Mouse (Mus musculus): ENCODE data around the gene Rbms3. TPM values are rescaled to one million over a fixed set of nuclear protein-coding genes. Genes with fewer than 3 reads are reported as not detected.

Rbms3 gene
- total and polyA plus RNA-seq, 3 experiments = not detected

GRCm38 (mm10) chr9:116928338-116928737, 701.4 kb downstream of the Rbms3 start:
- Histone ChIP-seq H3K4me3 (replicated peaks in 1 of 3; ENCODE audit: low read depth in 2 of 3, low read length in 2 of 3, poor library complexity in 1 of 3) (no peak overlapping the region), H3K27ac (ENCODE audit: insufficient read depth, low read depth) (no peak overlapping the region), H3K9ac (ENCODE audit: insufficient read depth, low read depth) (no peak overlapping the region), H3K27me3 (replicated peaks) (no peaks in the 10 kb centered on the region), H3K4me1 (ENCODE audit: control insufficient read depth in 1 of 2, insufficient read depth in 2 of 2) (no peaks in the 10 kb centered on the region), H3K36me3 (replicated peaks in 1 of 2; ENCODE audit: control insufficient read depth in 1 of 2, insufficient read depth in 1 of 2, low read length in 1 of 2) (no peaks in the 10 kb centered on the region), H3K9me3 (replicated peaks; ENCODE audit: low read length) (peaks cover 72% of the 10 kb centered on the region), H3K79me2 (replicated peaks; ENCODE audit: control insufficient read depth, extremely low read depth, insufficient read depth, poor library complexity, severe bottlenecking) (no peaks in the 10 kb centered on the region), H3K4me2 (ENCODE audit: insufficient read depth, low read depth, poor library complexity, severe bottlenecking) (no peak overlapping the region)
- TF ChIP-seq ZC3H11A (IDR thresholded peaks at IDR 0.05; ENCODE audit: low read depth, low read length) = no peak
- no peak for TF ChIP-seq HCFC1 (IDR thresholded peaks at IDR 0.05; ENCODE audit: low read depth, low read length)
- TF ChIP-seq POLR2AphosphoS2 (IDR thresholded peaks at IDR 0.05; ENCODE audit: low read depth, low read length) = no peak
- TF ChIP-seq SMC3 (IDR thresholded peaks at IDR 0.05; ENCODE audit: low read depth, low read length) = no peak
- TF ChIP-seq TCF12 (IDR thresholded peaks at IDR 0.05; ENCODE audit: low read depth, low read length) = no peak
- TF ChIP-seq NRF1 (IDR thresholded peaks at IDR 0.05; ENCODE audit: low read depth, low read length) = no peak
- no peak for TF ChIP-seq CTCF (conservative IDR thresholded peaks at IDR 0.05 in 1 of 2, IDR thresholded peaks at IDR 0.05 in 1 of 2; ENCODE audit: low read depth in 2 of 2, low read length in 2 of 2)
- no peak for TF ChIP-seq UBTF (IDR thresholded peaks at IDR 0.05; ENCODE audit: low read depth, low read length)
- TF ChIP-seq ZMIZ1 (IDR thresholded peaks at IDR 0.05; ENCODE audit: low read depth, low read length) = no peak
- TF ChIP-seq ETS1 (conservative IDR thresholded peaks at IDR 0.05; ENCODE audit: low read depth, low read length) = no peak
- no peak for TF ChIP-seq KAT2A (IDR thresholded peaks at IDR 0.05; ENCODE audit: insufficient replicate concordance, low read length)
- no peak for TF ChIP-seq ELF1 (IDR thresholded peaks at IDR 0.05; ENCODE audit: low read depth, low read length)
- in situ Hi-C loops (cut with MboI; ENCODE audit: low pct_ligation_motif_present, low pct_unique_long_range_greater_than_20kb, low sequenced_read_pairs) (no loop called here), dilution Hi-C loops (cut with MboI; ENCODE audit: extremely low pct_ligation_motif_present, extremely low pct_unique_long_range_greater_than_20kb, low sequenced_read_pairs) (no loop called here)
- DNase-seq (ENCODE audit: extremely low read depth) = no peak

DNA sequence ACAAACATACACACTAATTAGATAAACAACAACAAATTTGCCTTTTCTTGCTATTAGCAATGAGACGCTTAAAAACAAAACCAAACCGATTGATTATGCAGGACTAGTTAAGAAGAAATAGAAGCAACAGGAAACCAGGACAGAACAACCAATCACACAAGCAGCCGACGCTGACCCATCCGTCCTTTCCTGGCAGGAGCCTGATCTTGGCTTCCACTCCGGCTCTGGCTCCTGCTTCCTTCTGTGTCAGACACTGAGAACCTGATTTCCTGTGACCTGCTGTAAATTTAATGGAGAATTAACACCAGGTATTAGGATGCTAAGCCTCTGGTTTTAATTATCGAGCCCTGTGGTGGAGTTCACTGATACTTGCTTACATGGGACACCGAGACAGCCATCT, 706.6 kb downstream of the Rbms3 start:
- no peaks in the 10 kb centered on the region for H3K27me3 ChIP-seq (replicated peaks)
- H3K79me2 ChIP-seq (replicated peaks; ENCODE audit: control insufficient read depth, extremely low read depth, insufficient read depth, poor library complexity, severe bottlenecking) = no peaks in the 10 kb centered on the region
- H3K36me3 ChIP-seq (replicated peaks in 1 of 2; ENCODE audit: control insufficient read depth in 1 of 2, insufficient read depth in 1 of 2, low read length in 1 of 2) = no peaks in the 10 kb centered on the region
- DNase-seq (ENCODE audit: extremely low read depth) = no peak
- dilution Hi-C loops (cut with MboI; ENCODE audit: extremely low pct_ligation_motif_present, extremely low pct_unique_long_range_greater_than_20kb, low sequenced_read_pairs) = no loop called here
- H3K4me3 ChIP-seq (replicated peaks in 1 of 3; ENCODE audit: low read depth in 2 of 3, low read length in 2 of 3, poor library complexity in 1 of 3) = no peak overlapping the region
- no peak overlapping the region for H3K27ac ChIP-seq (ENCODE audit: insufficient read depth, low read depth)
- H3K4me2 ChIP-seq (ENCODE audit: insufficient read depth, low read depth, poor library complexity, severe bottlenecking) = no peak overlapping the region
- peaks cover 70% of the 10 kb centered on the region for H3K9me3 ChIP-seq (replicated peaks; ENCODE audit: low read length)
- in situ Hi-C loops (cut with MboI; ENCODE audit: low pct_ligation_motif_present, low pct_unique_long_range_greater_than_20kb, low sequenced_read_pairs) = no loop called here
- TF ChIP-seq E2F4 (IDR thresholded peaks at IDR 0.05; ENCODE audit: insufficient replicate concordance, low read depth, low read length) (no peak), ZMIZ1 (IDR thresholded peaks at IDR 0.05; ENCODE audit: low read depth, low read length) (no peak), MEF2A (IDR thresholded peaks at IDR 0.05; ENCODE audit: borderline replicate concordance, low read depth, low read length) (no peak), KAT2A (IDR thresholded peaks at IDR 0.05; ENCODE audit: insufficient replicate concordance, low read length) (no peak), RAD21 (IDR thresholded peaks at IDR 0.05; ENCODE audit: low read depth, low read length) (no peak), GABPA (IDR thresholded peaks at IDR 0.05; ENCODE audit: insufficient replicate concordance, low read depth, low read length) (no peak), SIN3A (IDR thresholded peaks at IDR 0.05; ENCODE audit: low read length) (no peak), ETS1 (conservative IDR thresholded peaks at IDR 0.05; ENCODE audit: low read depth, low read length) (no peak), JUND (conservative IDR thresholded peaks at IDR 0.05; ENCODE audit: low read depth, low read length) (no peak), USF2 (conservative IDR thresholded peaks at IDR 0.05; ENCODE audit: low read depth, low read length) (no peak), NELFE (IDR thresholded peaks at IDR 0.05; ENCODE audit: low read depth, low read length) (no peak), ZC3H11A (IDR thresholded peaks at IDR 0.05; ENCODE audit: low read depth, low read length) (no peak), BHLHE40 (IDR thresholded peaks at IDR 0.05; ENCODE audit: low read depth, low read length) (no peak), ZNF384 (IDR thresholded peaks at IDR 0.05; ENCODE audit: low read depth, low read length) (no peak), CHD2 (IDR thresholded peaks at IDR 0.05; ENCODE audit: low read length) (no peak), CTCF (conservative IDR thresholded peaks at IDR 0.05 in 1 of 2, IDR thresholded peaks at IDR 0.05 in 1 of 2; ENCODE audit: low read depth in 2 of 2, low read length in 2 of 2) (no peak), POLR2A (IDR thresholded peaks at IDR 0.05; ENCODE audit: low read depth, low read length) (no peak)
- H3K4me1 ChIP-seq (ENCODE audit: control insufficient read depth in 1 of 2, insufficient read depth in 2 of 2) = no peaks in the 10 kb centered on the region
- no peak overlapping the region for H3K9ac ChIP-seq (ENCODE audit: insufficient read depth, low read depth)
